Mouse (Mus musculus) stomach, embryonic 14.5 days (tissue): ENCODE measurements around the gene Magt1. TPM values are rescaled to one million over a fixed set of nuclear protein-coding genes. Genes with fewer than 3 reads are reported as not detected.
"Not testable (repeated sequence)": the region's sequence is repeated elsewhere in the genome, so short reads cannot be mapped to it uniquely, and the experiment has no call there.

Experiments
- ATAC-seq: fragments of 200-750 bp; cut with Nextera tagmentation; 2 replicates; pipeline ENCODE4 v1.8.0; 2017; ENCODE audit warnings: low read depth, moderate TSS enrichment; ENCODE audit not compliant: insufficient number of reproducible peaks, insufficient read depth, low FRiP score
- H3K27ac ChIP-seq: fragments of 300-500 bp; sonication (generic); 2 replicates; pipeline ENCODE4 v1.5.1; 2014; ENCODE audit warnings: mild to moderate bottlenecking, low read length, moderate library complexity, mixed read lengths
- H3K27me3 ChIP-seq: fragments of 300-500 bp; sonication (generic); 2 replicates; pipeline ENCODE4 v1.6.1; 2014; ENCODE audit warnings: low read length, control low read depth, mixed read lengths; ENCODE audit not compliant: control insufficient read depth, insufficient read depth
- H3K36me3 ChIP-seq: fragments of 300-500 bp; sonication (generic); 2 replicates; pipeline ENCODE4 v1.6.1; 2014; ENCODE audit warnings: mild to moderate bottlenecking, control low read depth, low read length, moderate library complexity, mixed read lengths; ENCODE audit not compliant: control insufficient read depth, insufficient read depth
- H3K4me1 ChIP-seq: fragments of 300-500 bp; sonication (generic); 2 replicates; pipeline ENCODE4 v1.6.1; 2014; ENCODE audit warnings: low read length, control low read depth, mixed read lengths; ENCODE audit not compliant: control insufficient read depth, insufficient read depth
- H3K4me2 ChIP-seq: fragments of 300-500 bp; sonication (generic); replicated peaks from 2 replicates; pipeline ENCODE4 v1.6.1; 2014; ENCODE audit warnings: low read depth, low read length, control low read depth
- H3K4me3 ChIP-seq: fragments of 300-500 bp; sonication (generic); 2 replicates; pipeline ENCODE4 v1.5.1; 2014; ENCODE audit warnings: low read depth, low read length, control low read depth
- H3K9ac ChIP-seq: fragments of 300-500 bp; sonication (generic); replicated peaks from 2 replicates; pipeline ENCODE4 v1.6.1; 2014; ENCODE audit warnings: low read depth, mild to moderate bottlenecking, control low read depth, low read length, moderate library complexity, mixed read lengths
- H3K9me3 ChIP-seq: fragments of 300-500 bp; sonication (generic); 2 replicates; pipeline ENCODE4 v1.6.1; 2016; ENCODE audit warnings: low read depth, low read length, control low read depth; ENCODE audit not compliant: control insufficient read depth
- WGBS: fragments of 180-500 bp; shearing (Covaris S2); extraction: QIAGEN DNeasy Blood & Tissue Kit; methylation state at CpG from one replicate; pipeline ENCODE4 v1.1.7; 2014; 5-methylcytosine and 5-hydroxymethylcytosine counted together
- polyA plus RNA-seq: library from polyadenylated mRNA; unstranded; fragments of >200 nt; fragmentation: Nextera tagmentation; extraction: Ambion mirVana; gene quantifications from 2 replicates; pipeline ENCODE4 v1.2.1, GENCODE M21; 2014

The Magt1 gene
- polyA plus RNA-seq, 1 experiment from 2014 or later = 68.6 TPM

- no peak overlapping the region for H3K4me3 ChIP-seq
- 56% methylated on average over 5 of the region's 5 CpGs for WGBS
- H3K36me3 ChIP-seq = no peaks in the 10 kb centered on the region
- no peak for ATAC-seq
- H3K27ac ChIP-seq = no peak overlapping the region
- H3K9ac ChIP-seq = no peak overlapping the region
- no peaks in the 10 kb centered on the region for H3K27me3 ChIP-seq
- no peaks in the 10 kb centered on the region for H3K9me3 ChIP-seq
- H3K4me1 ChIP-seq = no peaks in the 10 kb centered on the region
- peak overlapping the region; percentile 18; the same call in 1 of the 2 replicates for H3K4me2 ChIP-seq
Measured at GRCm38 (mm10) chrX:106030176-106030575, 18.5 kb upstream of the Magt1 start.

- H3K27ac ChIP-seq = peak overlapping the region; percentile 59; the same call in 1 of the 2 replicates
- no peaks in the 10 kb centered on the region for H3K27me3 ChIP-seq
- peak overlapping the region; percentile 43 for H3K9ac ChIP-seq
- 22% methylated on average over 8 of the region's 8 CpGs for WGBS
- H3K4me3 ChIP-seq = peak overlapping the region; percentile 50
- H3K36me3 ChIP-seq = no peaks in the 10 kb centered on the region
- H3K4me1 ChIP-seq = no peaks in the 10 kb centered on the region
- H3K4me2 ChIP-seq = peak overlapping the region; percentile 43; the same call in 1 of the 2 replicates
- ATAC-seq = no peak; the same call in 1 of the 2 replicates
- H3K9me3 ChIP-seq = no peaks in the 10 kb centered on the region
Measured at GRCm38 (mm10) chrX:106027343-106027674, 15.6 kb upstream of the Magt1 start.

GRCm38 (mm10) chrX:106026418-106027342, 15.0 kb upstream of the Magt1 start, which contains the start of gene Atp7a:
Gene Atp7a (plus strand): TSS chrX:106027276.
- WGBS = 24% methylated on average over 36 of the region's 36 CpGs

GRCm38 (mm10) chrX:106017516-106017915, 5.8 kb upstream of the Magt1 start:
- Histone ChIP-seq H3K4me2 (no peak overlapping the region; the same call in 1 of the 2 replicates), H3K9me3 (no peaks in the 10 kb centered on the region), H3K9ac (no peak overlapping the region), H3K36me3 (peaks cover 8% of the 10 kb centered on the region; the same call in 1 of the 2 replicates), H3K4me1 (no peaks in the 10 kb centered on the region), H3K27me3 (no peaks in the 10 kb centered on the region), H3K27ac (no peak overlapping the region), H3K4me3 (no peak overlapping the region)
- WGBS = 91% methylated on average over 4 of the region's 4 CpGs
- ATAC-seq = no peak

More at GRCm38 (mm10) chrX:106026418-106027342, 15.0 kb upstream of the Magt1 start, which contains the start of gene Atp7a:
- H3K9ac ChIP-seq = peak within 1 kb of the TSS; percentile 43
- no peaks in the 10 kb centered on the region for H3K4me1 ChIP-seq
- peak within 1 kb of the TSS; percentile 43 for H3K4me2 ChIP-seq
- H3K36me3 ChIP-seq = peaks cover 4% of the 10 kb centered on the region; the same call in 1 of the 2 replicates
- peak; percentile 95 for ATAC-seq
- H3K27me3 ChIP-seq = no peaks in the 10 kb centered on the region
- no peaks in the 10 kb centered on the region for H3K9me3 ChIP-seq
- H3K4me3 ChIP-seq = peak within 1 kb of the TSS; percentile 50
- H3K27ac ChIP-seq = peak within 1 kb of the TSS; percentile 59; the same call in 1 of the 2 replicates

GRCm38 (mm10) chrX:106017102-106017501, 5.4 kb upstream of the Magt1 start:
- Histone ChIP-seq H3K27ac (no peak overlapping the region), H3K27me3 (no peaks in the 10 kb centered on the region), H3K36me3 (peaks cover 6% of the 10 kb centered on the region; the same call in 1 of the 2 replicates), H3K4me2 (no peak overlapping the region; the same call in 1 of the 2 replicates), H3K4me3 (no peak overlapping the region), H3K9me3 (no peaks in the 10 kb centered on the region), H3K9ac (no peak overlapping the region), H3K4me1 (no peaks in the 10 kb centered on the region)
- no peak for ATAC-seq
- 77% methylated on average over 3 of the region's 3 CpGs for WGBS

- peak within 1 kb of the TSS; percentile 71; the same call in 1 of the 2 replicates for H3K27ac ChIP-seq
- WGBS = 22% methylated on average over 26 of the region's 26 CpGs
- ATAC-seq = peak; percentile 50; the same call in 1 of the 2 replicates
Measured at GRCm38 (mm10) chrX:106015571-106016322, 4.0 kb upstream of the Magt1 start, which contains the start of gene Cox7b. Gene Cox7b (plus strand): TSS chrX:106015700.

GRCm38 (mm10) chrX:106014741-106015377, 3.2 kb upstream of the Magt1 start:
- H3K4me3 ChIP-seq, H3K9ac ChIP-seq, H3K4me2 ChIP-seq, H3K9me3 ChIP-seq, H3K4me1 ChIP-seq, H3K27me3 ChIP-seq, H3K27ac ChIP-seq, H3K36me3 ChIP-seq, ATAC-seq: not testable (repeated sequence)
- 59% methylated on average over 2 of the region's 2 CpGs for WGBS

More at GRCm38 (mm10) chrX:106015571-106016322, 4.0 kb upstream of the Magt1 start, which contains the start of gene Cox7b:
- no peaks in the 10 kb centered on the region for H3K4me1 ChIP-seq
- peaks cover 4% of the 10 kb centered on the region; the same call in 1 of the 2 replicates for H3K36me3 ChIP-seq
- H3K9me3 ChIP-seq = no peaks in the 10 kb centered on the region
- peak within 1 kb of the TSS; percentile 40 for H3K4me2 ChIP-seq
- H3K27me3 ChIP-seq = no peaks in the 10 kb centered on the region
- H3K4me3 ChIP-seq = peak within 1 kb of the TSS; percentile 55
- peak within 1 kb of the TSS; percentile 63 for H3K9ac ChIP-seq
